Comparison of ENCODE assay signal across 8 mouse cellular contexts in genomic region chr7:46396231-46396927, GRCm38 (mm10). TPM values are rescaled to one million over a fixed set of nuclear protein-coding genes. Genes with fewer than 3 reads are reported as not detected.
DNase-seq lines count a peak whose midpoint lies in the region; ATAC-seq lines count a peak whose summit lies in the region.

Gene Kcnc1, plus strand, starts transcription at chr7:46396497.

- peak within 1 kb of the TSS; percentile 96 for H3K9ac ChIP-seq in hindbrain, embryonic 14.5 days

- H3K27ac ChIP-seq in hindbrain, embryonic 14.5 days, result peak within 1 kb of the TSS; percentile 84

- DNase-seq in Muller cell, postnatal 12 days (ENCODE audit: inconsistent ontology term), result peak; percentile 91
- peak; percentile 89 for DNase-seq in cerebellum, adult 9-10 months
- peak; percentile 56 to 64 for DNase-seq in frontal cortex, postnatal 14 days (ENCODE audit: low spot score in 2 of 2)
- DNase-seq in hindbrain, embryonic 14.5 days (ENCODE audit: low spot score), result peak; percentile 80
- peak; percentile 61 to 71 for DNase-seq in layer of hippocampus, postnatal 36 days
- peak; percentile 44 for DNase-seq in lung, postnatal 25 days (ENCODE audit: low spot score)
- peak; percentile 78 for DNase-seq in retina, postnatal 7 days (ENCODE audit: low read depth, low spot score)
- peak; percentile 55 to 73 for DNase-seq in urinary bladder, adult 18-20 months (ENCODE audit: low spot score in 2 of 2)

- peaks cover 36% of the 10 kb centered on the region for H3K4me1 ChIP-seq in hindbrain, embryonic 14.5 days (replicated peaks; ENCODE audit: control insufficient read depth, insufficient read depth, low read length)

- H3K36me3 ChIP-seq in hindbrain, embryonic 14.5 days (replicated peaks; ENCODE audit: control insufficient read depth, insufficient read depth), result 0 out of 2 replicates have a peak, but pooled peaks cover 3% of the 10 kb centered on the region

- ATAC-seq in hindbrain, embryonic 14.5 days (ENCODE audit: low FRiP score), result peak; percentile 76

- WGBS in hindbrain, embryonic 14.5 days, result under 1% methylated on average over 65 of the region's 93 CpGs

- peak within 1 kb of the TSS; percentile 84 for H3K4me3 ChIP-seq in hindbrain, embryonic 14.5 days (replicated peaks; ENCODE audit: low read length)

- H3K4me2 ChIP-seq in hindbrain, embryonic 14.5 days (replicated peaks), result peak within 1 kb of the TSS; percentile 72

- H3K9me3 ChIP-seq in hindbrain, embryonic 14.5 days (ENCODE audit: control insufficient read depth, low read length), result no peaks in the 10 kb centered on the region

- peaks cover 27% of the 10 kb centered on the region for H3K27me3 ChIP-seq in hindbrain, embryonic 14.5 days (ENCODE audit: control insufficient read depth, insufficient read depth, low read length)

RNA-seq across cellular contexts. Expression of gene Kcnc1, which starts in this region (rescaled TPM):
- 16.6 and 20.8 TPM in 2 replicates for polyA plus RNA-seq in hindbrain, embryonic 14.5 days (2014; fragmentation: Nextera tagmentation; extraction: Ambion mirVana)
- 100 to 1,000 TPM; 114 to 119 TPM for total RNA-seq in layer of hippocampus, postnatal 36 days (2021)

Comparison
In these comparisons a context has a peak if more than half of its experiments do, and no peak if none do; other contexts are left out.
1. Peak in every context shown above with its lines: DNase-seq, ATAC-seq, H3K4me3 ChIP-seq and H3K27ac ChIP-seq.